Mouse (Mus musculus) neural tube, embryonic 13.5 days (tissue): ENCODE measurements around the gene Tnf. TPM values are rescaled to one million over a fixed set of nuclear protein-coding genes. Genes with fewer than 3 reads are reported as not detected.
A peak's percentile ranks its signal among the peaks of the same experiment; 100 is the strongest.

ENCODE experiments used
- ATAC-seq: fragments of 200-750 bp; cut with Nextera tagmentation; 2 replicates; pipeline ENCODE4 v1.8.0; 2017; ENCODE audit warnings: low read depth, mild to moderate bottlenecking, moderate TSS enrichment, moderate library complexity
- H3K27ac ChIP-seq: fragments of 300-500 bp; sonication (generic); replicated peaks from 2 replicates; pipeline ENCODE4 v1.5.1; 2015; ENCODE audit warnings: moderate library complexity, mild to moderate bottlenecking, inconsistent platforms
- H3K27me3 ChIP-seq: fragments of 300-500 bp; sonication (generic); 2 replicates; pipeline ENCODE4 v1.6.1; 2015; ENCODE audit warnings: mild to moderate bottlenecking, inconsistent platforms
- H3K36me3 ChIP-seq: fragments of 300-500 bp; sonication (generic); 2 replicates; pipeline ENCODE4 v1.6.1; 2015; ENCODE audit warnings: mild to moderate bottlenecking, inconsistent platforms
- H3K4me1 ChIP-seq: fragments of 300-500 bp; sonication (generic); replicated peaks from 2 replicates; pipeline ENCODE4 v1.6.1; 2015; ENCODE audit warnings: inconsistent platforms
- H3K4me2 ChIP-seq: fragments of 300-500 bp; sonication (generic); 2 replicates; pipeline ENCODE4 v1.6.1; 2015; ENCODE audit warnings: inconsistent platforms, mild to moderate bottlenecking, moderate library complexity
- H3K4me3 ChIP-seq: fragments of 300-500 bp; sonication (generic); 2 replicates; pipeline ENCODE4 v1.5.1; 2015; ENCODE audit warnings: mild to moderate bottlenecking, inconsistent platforms
- H3K9ac ChIP-seq: fragments of 300-500 bp; sonication (generic); 2 replicates; pipeline ENCODE4 v1.6.1; 2015; ENCODE audit warnings: moderate library complexity, mild to moderate bottlenecking, inconsistent platforms
- H3K9me3 ChIP-seq: fragments of 300-500 bp; sonication (generic); 2 replicates; pipeline ENCODE4 v1.6.1; 2016; ENCODE audit warnings: inconsistent platforms
- WGBS: fragments of 180-500 bp; shearing (Covaris S2); methylation state at CpG from one replicate; pipeline ENCODE4 v1.1.7; 2015; 5-methylcytosine and 5-hydroxymethylcytosine counted together
- polyA plus RNA-seq: library from polyadenylated mRNA; unstranded; fragments of >200 nt; fragmentation: Nextera tagmentation; extraction: Ambion mirVana; gene quantifications from 2 replicates; pipeline ENCODE4 v1.2.1, GENCODE M21; 2015

The Tnf gene
- polyA plus RNA-seq, 1 experiment from 2014 or later, result 0.13 TPM

DNA sequence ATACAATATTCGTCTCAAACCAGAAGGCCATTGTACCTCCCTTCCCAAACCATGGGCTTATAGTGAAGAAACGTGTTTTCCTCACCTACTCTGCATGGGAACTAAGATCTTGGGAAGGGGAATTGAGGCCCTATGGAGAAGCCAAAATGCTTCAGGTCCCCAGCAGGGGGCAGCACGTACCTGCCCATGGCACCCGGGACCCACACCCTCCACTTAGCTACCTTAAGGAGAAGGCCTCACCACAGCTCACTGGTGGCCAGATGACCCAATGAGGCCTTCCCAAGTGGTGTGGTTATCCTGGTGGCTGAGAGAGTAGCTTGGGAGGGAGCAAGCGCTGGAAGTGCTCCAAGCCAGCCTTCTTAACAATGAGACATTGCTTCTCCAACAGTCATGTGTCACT lies 23.3 kb downstream of the Tnf start:
- H3K4me1 ChIP-seq, result no peaks in the 10 kb centered on the region
- no peak overlapping the region for H3K9ac ChIP-seq
- no peak overlapping the region for H3K4me2 ChIP-seq
- H3K27ac ChIP-seq, result no peak overlapping the region
- WGBS, result 19% methylated on average over 5 of the region's 5 CpGs
- no peaks in the 10 kb centered on the region for H3K27me3 ChIP-seq
- peak; percentile 27; the same call in 1 of the 2 replicates for ATAC-seq
- no peaks in the 10 kb centered on the region for H3K36me3 ChIP-seq
- H3K9me3 ChIP-seq, result no peaks in the 10 kb centered on the region
- no peak overlapping the region for H3K4me3 ChIP-seq

DNA sequence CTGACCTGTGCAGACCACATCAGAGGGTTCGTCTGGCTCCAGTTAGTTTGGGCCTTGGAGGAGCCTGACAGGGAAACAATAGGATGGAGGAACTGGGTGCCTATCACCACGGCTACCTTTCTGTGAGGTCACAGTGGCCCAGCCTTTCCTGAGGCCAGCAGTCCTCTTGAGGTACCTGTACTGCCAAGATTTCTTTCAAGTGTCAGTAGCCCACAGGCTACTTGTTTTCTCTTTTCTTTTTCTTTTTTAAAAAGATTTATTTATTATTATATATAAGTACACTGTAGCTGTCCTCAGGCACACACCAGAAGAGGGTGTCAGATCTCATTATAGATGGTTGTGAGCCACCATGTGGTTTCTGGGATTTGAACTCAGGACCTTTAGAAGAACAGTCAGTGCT lies 25.8 kb downstream of the Tnf start, which contains the start of gene Aif1:
Gene Aif1, minus strand, starts transcription at position 101 of the 400 bp plus-strand sequence.
- Histone ChIP-seq H3K4me1 (no peaks in the 10 kb centered on the region), H3K9me3 (no peaks in the 10 kb centered on the region), H3K4me3 (no peak within 1 kb of the TSS), H3K27me3 (no peaks in the 10 kb centered on the region), H3K9ac (no peak within 1 kb of the TSS), H3K36me3 (no peaks in the 10 kb centered on the region), H3K27ac (no peak within 1 kb of the TSS), H3K4me2 (no peak within 1 kb of the TSS)
- no peak for ATAC-seq
- WGBS, result 62% methylated on average over 2 of the region's 2 CpGs

DNA sequence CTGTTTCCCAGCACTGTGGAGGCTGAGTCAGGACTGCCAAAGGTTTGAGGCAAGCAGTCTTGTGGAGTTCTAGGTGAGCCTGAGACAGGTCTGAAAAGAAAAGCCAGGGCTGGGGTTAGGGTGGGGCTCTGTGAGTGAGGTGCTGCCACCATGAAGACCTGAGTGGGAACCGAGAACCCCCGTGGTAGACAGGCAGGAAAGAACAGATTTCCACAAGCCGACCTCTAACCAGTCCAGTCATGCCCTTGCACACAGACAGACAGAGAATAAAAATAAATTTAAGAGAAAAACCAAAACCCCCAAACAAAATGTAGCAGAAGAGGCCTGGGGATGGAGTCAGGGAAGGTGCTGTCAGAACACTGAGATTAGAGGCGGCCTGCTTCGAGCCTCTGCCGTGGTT lies 26.4 kb downstream of the Tnf start:
- WGBS, result 80% methylated on average over 6 of the region's 6 CpGs
- no peak overlapping the region for H3K9ac ChIP-seq
- H3K9me3 ChIP-seq, result no peaks in the 10 kb centered on the region
- ATAC-seq, result no peak
- no peaks in the 10 kb centered on the region for H3K4me1 ChIP-seq
- H3K36me3 ChIP-seq, result no peaks in the 10 kb centered on the region
- H3K27me3 ChIP-seq, result no peaks in the 10 kb centered on the region
- H3K4me3 ChIP-seq, result no peak overlapping the region
- H3K27ac ChIP-seq, result no peak overlapping the region
- no peak overlapping the region for H3K4me2 ChIP-seq

DNA sequence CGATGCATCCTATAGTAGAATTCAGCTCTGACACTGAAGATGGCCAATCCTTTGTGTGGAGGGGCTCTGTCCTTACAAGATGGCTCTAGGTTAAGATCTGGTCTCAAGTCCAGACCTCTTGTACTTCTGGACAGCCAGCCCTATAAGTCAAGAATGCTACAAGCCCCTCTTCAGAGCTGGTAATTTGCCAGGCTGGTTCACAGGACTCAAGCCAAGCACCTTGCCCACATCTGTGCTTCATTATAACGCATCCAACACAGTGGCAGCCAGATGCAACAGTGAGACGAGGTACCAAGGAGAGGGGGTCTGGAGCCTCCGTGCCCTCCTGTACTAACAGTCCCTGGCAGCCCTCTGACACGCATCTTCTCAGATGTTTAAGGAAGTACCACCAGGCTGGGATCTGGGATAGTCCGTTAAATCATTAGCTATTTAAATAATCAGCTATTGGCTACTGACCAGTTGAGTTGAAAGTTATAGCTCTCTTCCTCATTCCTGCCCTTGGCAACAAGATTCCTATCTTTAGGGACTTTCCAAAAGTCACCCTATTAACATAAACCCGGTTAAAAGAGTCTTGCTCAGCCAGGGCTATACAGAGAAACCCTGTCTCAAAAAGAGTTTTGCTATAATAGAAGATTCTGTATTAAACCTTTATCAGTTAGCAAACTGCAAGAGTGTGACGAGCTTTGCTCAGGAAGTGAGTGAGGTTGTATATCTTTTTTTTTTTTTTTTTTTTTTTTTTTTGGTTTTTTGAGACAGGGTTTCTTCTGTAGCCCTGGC lies 27.4 kb downstream of the Tnf start:
- Histone ChIP-seq H3K4me2 (no peak overlapping the region), H3K27ac (no peak overlapping the region), H3K9me3 (no peaks in the 10 kb centered on the region), H3K9ac (no peak overlapping the region), H3K36me3 (no peaks in the 10 kb centered on the region), H3K4me3 (no peak overlapping the region), H3K4me1 (no peaks in the 10 kb centered on the region), H3K27me3 (no peaks in the 10 kb centered on the region)
- 76% methylated on average over 8 of the region's 8 CpGs for WGBS
- no peak for ATAC-seq

DNA sequence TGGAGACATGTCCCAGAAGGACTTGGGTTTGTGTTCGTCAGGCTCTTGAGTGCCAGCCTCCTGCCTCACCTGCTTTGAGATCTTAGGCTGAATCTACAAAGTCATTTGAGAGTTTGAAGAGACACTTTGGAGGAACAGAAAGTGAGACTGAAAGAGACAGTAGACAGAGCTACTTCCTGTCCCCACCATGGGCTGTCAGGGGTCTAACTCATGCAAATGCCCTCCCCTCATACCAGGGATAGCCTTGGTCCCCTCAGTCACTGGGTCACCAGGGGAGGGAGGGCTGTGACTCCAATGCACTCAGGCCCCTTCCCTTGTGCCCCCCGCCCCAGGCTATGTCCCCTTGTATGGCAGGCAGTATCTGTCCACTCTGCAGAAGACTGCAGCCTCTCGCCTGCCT lies 28.5 kb downstream of the Tnf start:
- no peaks in the 10 kb centered on the region for H3K4me1 ChIP-seq
- ATAC-seq, result no peak
- 76% methylated on average over 3 of the region's 3 CpGs for WGBS
- H3K27ac ChIP-seq, result no peak overlapping the region
- no peak overlapping the region for H3K4me2 ChIP-seq
- H3K9me3 ChIP-seq, result no peaks in the 10 kb centered on the region
- H3K9ac ChIP-seq, result no peak overlapping the region
- H3K27me3 ChIP-seq, result no peaks in the 10 kb centered on the region
- H3K36me3 ChIP-seq, result no peaks in the 10 kb centered on the region
- no peak overlapping the region for H3K4me3 ChIP-seq

DNA sequence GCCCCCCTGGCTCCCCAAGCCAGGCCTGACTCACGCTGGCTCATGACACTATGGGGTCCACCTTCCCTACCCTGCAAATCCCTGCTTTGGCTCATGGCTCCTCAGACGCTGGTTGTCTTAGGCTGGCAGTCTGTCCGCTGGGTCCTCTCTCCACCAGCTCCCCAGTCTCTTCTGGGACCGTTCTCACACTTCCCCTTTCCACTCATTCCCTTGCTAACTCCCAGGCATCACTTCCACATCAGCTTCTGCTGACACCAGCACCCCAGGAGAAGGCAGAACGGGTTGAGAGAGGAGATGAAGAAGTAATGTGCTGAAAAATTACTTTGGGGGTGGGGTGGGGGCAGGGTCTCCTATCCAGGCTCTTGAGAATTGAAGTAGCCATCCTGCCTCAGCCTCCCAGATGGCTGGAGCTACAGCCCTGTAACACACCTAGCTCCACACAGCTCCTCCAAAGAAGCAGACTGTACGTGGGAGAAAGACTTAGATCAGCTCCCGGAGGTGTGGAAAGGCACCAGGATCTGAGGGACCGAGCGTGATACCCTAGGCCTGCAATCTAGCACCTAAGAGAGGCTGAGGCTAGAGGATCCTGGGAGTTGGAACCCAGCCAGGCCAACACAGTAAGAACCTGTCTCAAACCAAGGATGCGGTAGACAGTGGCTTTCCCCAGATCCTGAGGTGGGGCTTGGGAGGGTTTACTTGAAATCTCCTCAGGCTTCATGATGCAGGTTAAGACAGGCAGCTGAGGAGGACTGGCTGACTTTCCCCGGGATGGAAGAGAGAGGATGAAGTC lies 29.2 kb downstream of the Tnf start:
- H3K4me3 ChIP-seq, result no peak overlapping the region
- WGBS, result 70% methylated on average over 11 of the region's 11 CpGs
- no peak overlapping the region for H3K27ac ChIP-seq
- no peak for ATAC-seq
- no peaks in the 10 kb centered on the region for H3K27me3 ChIP-seq
- no peaks in the 10 kb centered on the region for H3K4me1 ChIP-seq
- H3K9ac ChIP-seq, result no peak overlapping the region
- H3K4me2 ChIP-seq, result no peak overlapping the region
- H3K36me3 ChIP-seq, result no peaks in the 10 kb centered on the region
- no peaks in the 10 kb centered on the region for H3K9me3 ChIP-seq

DNA sequence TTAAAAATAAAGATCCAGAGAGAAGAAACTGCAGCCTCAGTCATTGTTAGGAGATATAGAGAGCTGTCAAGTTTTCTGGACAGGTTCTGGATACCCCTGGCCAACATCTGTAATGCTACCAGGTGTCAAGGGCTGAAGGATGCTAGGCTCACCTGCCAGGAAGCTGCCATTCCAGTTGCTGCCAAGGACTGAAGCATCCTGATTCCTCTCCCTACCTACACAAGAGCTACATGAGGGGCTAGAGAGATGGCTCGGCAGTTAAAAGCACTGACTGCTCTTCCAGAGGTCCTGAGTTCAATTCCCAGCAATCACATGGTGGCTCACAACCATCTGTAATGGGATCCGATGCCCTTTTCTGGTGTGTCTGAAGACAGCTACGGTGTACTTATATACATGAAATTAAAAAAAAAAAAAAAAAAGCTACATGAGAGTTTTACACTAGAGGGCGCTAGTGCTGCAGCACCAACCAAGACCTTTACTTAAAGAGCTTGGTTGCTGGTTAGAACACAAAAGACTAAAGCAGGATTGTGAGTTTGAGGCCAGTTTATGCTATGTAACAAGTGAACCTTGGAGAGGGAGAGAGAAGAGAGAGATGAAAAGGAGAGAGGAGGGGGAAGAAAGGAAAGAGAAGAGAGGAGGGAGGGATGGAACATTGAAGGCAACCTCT lies 33.1 kb downstream of the Tnf start:
- H3K36me3 ChIP-seq, result no peaks in the 10 kb centered on the region
- H3K27me3 ChIP-seq, result no peaks in the 10 kb centered on the region

DNA sequence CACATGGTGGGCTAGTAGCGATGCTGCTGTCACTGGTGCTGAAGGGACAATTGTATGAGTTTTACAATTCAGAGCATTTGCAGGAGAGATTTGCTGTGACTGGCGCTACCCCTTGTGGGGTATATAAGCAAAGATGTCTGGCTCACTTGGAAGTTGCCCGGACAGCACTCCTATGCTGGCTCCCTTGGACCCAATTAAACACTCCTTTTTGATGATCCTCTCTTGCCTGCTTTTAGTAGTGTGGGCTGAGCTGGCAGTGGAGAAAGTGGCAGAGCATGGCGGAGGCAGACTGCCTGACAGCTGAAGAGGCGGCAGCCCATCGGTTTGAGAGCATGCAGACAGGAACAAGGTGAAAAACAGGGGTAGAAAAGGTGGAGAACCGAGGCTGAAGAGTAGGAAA lies 34.0 kb downstream of the Tnf start:
- Histone ChIP-seq H3K4me1 (peaks cover 23% of the 10 kb centered on the region), H3K27me3 (no peaks in the 10 kb centered on the region), H3K4me2 (no peak overlapping the region), H3K36me3 (no peaks in the 10 kb centered on the region), H3K27ac (no peak overlapping the region), H3K9me3 (no peaks in the 10 kb centered on the region), H3K9ac (no peak overlapping the region), H3K4me3 (no peak overlapping the region)
- ATAC-seq, result no peak
- 89% methylated on average over 7 of the region's 7 CpGs for WGBS

More for the DNA sequence above, 33.1 kb downstream of the Tnf start:
- no peak overlapping the region for H3K9ac ChIP-seq
- no peaks in the 10 kb centered on the region for H3K9me3 ChIP-seq
- peak overlapping the region; percentile 49; the same call in 1 of the 2 replicates for H3K27ac ChIP-seq
- no peak overlapping the region for H3K4me3 ChIP-seq
- ATAC-seq, result no peak
- WGBS, result 13% methylated on average over 4 of the region's 4 CpGs
- no peak overlapping the region for H3K4me2 ChIP-seq
- H3K4me1 ChIP-seq, result peaks cover 15% of the 10 kb centered on the region

DNA sequence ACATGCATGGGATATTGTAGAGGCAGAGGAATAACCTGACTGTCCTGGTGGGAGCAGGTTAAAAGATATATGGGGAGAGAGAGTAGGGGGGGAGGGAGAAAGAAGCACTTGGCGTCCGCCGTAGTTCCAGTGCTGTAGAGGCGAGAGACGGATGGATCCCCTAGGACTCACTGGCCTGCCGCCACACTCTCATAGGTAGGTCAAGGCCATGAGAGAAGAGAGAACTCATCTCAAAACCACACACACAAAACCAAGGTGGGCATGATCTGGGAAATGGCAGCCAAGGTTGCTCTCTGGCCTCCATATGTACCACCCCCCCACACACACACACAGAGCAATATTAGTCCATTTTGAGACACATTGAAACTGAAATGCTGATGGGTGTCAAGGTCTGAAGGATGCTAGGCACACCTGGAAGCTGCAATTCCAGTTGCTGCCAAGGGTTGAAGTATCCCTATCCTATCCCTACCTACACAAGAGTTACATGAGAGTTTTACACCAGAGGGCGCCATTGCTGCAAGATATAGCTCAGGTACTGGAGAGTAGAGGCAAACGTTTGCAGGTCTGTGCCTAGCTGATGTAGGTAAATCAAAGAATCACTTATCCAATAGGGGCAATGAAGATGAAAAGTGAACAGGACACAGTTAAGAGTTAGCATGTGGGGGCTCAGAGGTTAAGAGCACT lies 35.3 kb downstream of the Tnf start:
- peak overlapping the region; percentile 71 for H3K9ac ChIP-seq
- peak overlapping the region; percentile 100 for H3K4me2 ChIP-seq
- WGBS, result 42% methylated on average over 8 of the region's 8 CpGs
- no peak for ATAC-seq
- H3K27ac ChIP-seq, result peak overlapping the region; percentile 97
- peaks cover 10% of the 10 kb centered on the region for H3K36me3 ChIP-seq
- peaks cover 36% of the 10 kb centered on the region for H3K4me1 ChIP-seq
- peak overlapping the region; percentile 99 for H3K4me3 ChIP-seq
- no peaks in the 10 kb centered on the region for H3K9me3 ChIP-seq
- no peaks in the 10 kb centered on the region for H3K27me3 ChIP-seq

DNA sequence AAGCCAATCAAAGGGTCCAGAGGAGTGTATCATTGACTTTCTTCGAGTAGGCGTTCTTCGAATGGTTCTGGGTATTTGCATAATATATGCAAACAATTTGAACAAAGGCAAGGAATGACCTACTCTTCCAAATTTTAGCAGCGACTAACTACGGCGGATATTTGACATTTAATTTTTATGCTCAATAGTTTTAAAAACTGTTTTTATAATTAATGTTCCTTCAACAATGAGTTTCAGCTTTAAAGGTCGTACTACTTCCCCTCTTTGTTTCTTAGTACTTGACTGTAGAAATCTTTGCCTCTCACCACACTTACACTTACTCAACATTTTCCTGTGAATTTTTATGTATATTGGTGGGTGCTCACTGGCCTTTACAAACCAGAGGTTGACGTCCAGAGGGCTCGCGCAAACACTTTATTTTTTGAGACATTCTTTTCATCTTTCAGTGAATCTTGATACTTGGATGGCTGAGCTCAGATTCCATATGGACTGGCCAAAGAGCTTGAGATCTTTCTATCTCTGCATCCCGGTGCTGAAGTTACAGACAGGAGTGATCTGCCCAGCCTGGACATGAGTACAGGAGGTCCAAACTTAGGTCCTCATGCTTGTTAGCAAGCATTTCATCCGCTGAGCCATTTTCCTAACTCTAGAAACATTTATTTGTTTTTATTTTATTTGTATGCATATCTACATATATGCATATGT lies 36.2 kb downstream of the Tnf start:
- Histone ChIP-seq H3K4me2 (peak overlapping the region; percentile 100), H3K4me3 (peak overlapping the region; percentile 99), H3K9ac (peak overlapping the region; percentile 71), H3K27ac (peak overlapping the region; percentile 97), H3K36me3 (peaks cover 19% of the 10 kb centered on the region), H3K9me3 (no peaks in the 10 kb centered on the region), H3K4me1 (peaks cover 43% of the 10 kb centered on the region), H3K27me3 (no peaks in the 10 kb centered on the region)
- 26% methylated on average over 12 of the region's 12 CpGs for WGBS
- peak; percentile 87 for ATAC-seq
